ENCODE assay signal across 7 mouse cellular contexts in genomic region chrX:7821865-7822779, GRCm38 (mm10). TPM values are rescaled to one million over a fixed set of nuclear protein-coding genes. Genes with fewer than 3 reads are reported as not detected.
A peak's percentile ranks its signal among the peaks of the same experiment; 100 is the strongest.
DNase-seq lines count a peak whose midpoint lies in the region; ATAC-seq and TF ChIP-seq lines count a peak whose summit lies in the region.

Gene Kcnd1 (plus strand): TSS chrX:7822289.

- ATAC-seq in heart, embryonic 15.5 days (replicated peaks; ENCODE audit: insufficient number of reproducible peaks, insufficient read depth, low FRiP score, low read depth) = peak; percentile 70
- peak; percentile 52 for ATAC-seq in midbrain, embryonic 11.5 days (ENCODE audit: low FRiP score)

- H3K36me3 ChIP-seq in ES-Bruce4 (ENCODE audit: control insufficient read depth, insufficient read depth, low read length, poor library complexity, severe bottlenecking) = no peaks in the 10 kb centered on the region
- peaks cover 4% of the 10 kb centered on the region; the same call in 1 of the 2 replicates for H3K36me3 ChIP-seq in heart, embryonic 15.5 days
- H3K36me3 ChIP-seq in midbrain, embryonic 11.5 days (ENCODE audit: control insufficient read depth, insufficient read depth, low read length) = no peaks in the 10 kb centered on the region

- H3K9me3 ChIP-seq in ES-Bruce4 (replicated peaks; ENCODE audit: control insufficient read depth, insufficient read depth, low read length, poor library complexity, severe bottlenecking) = no peaks in the 10 kb centered on the region
- no peaks in the 10 kb centered on the region for H3K9me3 ChIP-seq in heart, embryonic 15.5 days (replicated peaks)
- no peaks in the 10 kb centered on the region for H3K9me3 ChIP-seq in midbrain, embryonic 11.5 days (ENCODE audit: control insufficient read depth, low read length)

- no peak for TF ChIP-seq EP300 in ES-Bruce4 (IDR thresholded peaks at IDR 0.05; ENCODE audit: insufficient read depth, low read depth, low read length)

- no peak for TF ChIP-seq CTCF in ES-Bruce4 (IDR thresholded peaks at IDR 0.05; ENCODE audit: low read depth, low read length)
- no peak for TF ChIP-seq CTCF in embryonic fibroblast, embryonic 13.5 days (IDR thresholded peaks at IDR 0.05; ENCODE audit: borderline replicate concordance, insufficient read depth, low read length)

- H3K4me1 ChIP-seq in ES-Bruce4 (ENCODE audit: control insufficient read depth, insufficient read depth, low read length) = no peaks in the 10 kb centered on the region
- H3K4me1 ChIP-seq in embryonic fibroblast, embryonic 13.5 days (ENCODE audit: control insufficient read depth, insufficient read depth, low read length) = no peaks in the 10 kb centered on the region
- peaks cover 3% of the 10 kb centered on the region for H3K4me1 ChIP-seq in heart, embryonic 15.5 days (replicated peaks)
- no peaks in the 10 kb centered on the region for H3K4me1 ChIP-seq in midbrain, embryonic 11.5 days (ENCODE audit: control insufficient read depth, insufficient read depth, low read length)

- 18% methylated on average over 23 of the region's 24 CpGs for WGBS in heart, embryonic 15.5 days
- WGBS in midbrain, embryonic 11.5 days = 26% methylated on average over 21 of the region's 24 CpGs

- H3K9ac ChIP-seq in ES-Bruce4 (ENCODE audit: low read depth, poor library complexity, severe bottlenecking) = peak within 1 kb of the TSS; percentile 56
- peak within 1 kb of the TSS; percentile 43 for H3K9ac ChIP-seq in heart, embryonic 15.5 days
- peak within 1 kb of the TSS; percentile 24; the same call in 1 of the 2 replicates for H3K9ac ChIP-seq in midbrain, embryonic 11.5 days (ENCODE audit: low read length)

- TF ChIP-seq POLR2A in ES-Bruce4 (IDR thresholded peaks at IDR 0.05; ENCODE audit: insufficient read depth, low read length) = no peak
- peak; percentile 38; the same call in 1 of the 2 replicates for TF ChIP-seq POLR2A in embryonic fibroblast, embryonic 13.5 days (IDR thresholded peaks at IDR 0.05; ENCODE audit: low read depth, low read length)

- H3K27ac ChIP-seq in ES-Bruce4 (ENCODE audit: insufficient read depth, low read length) = peak within 1 kb of the TSS; percentile 25; the same call in 1 of the 2 replicates
- H3K27ac ChIP-seq in embryonic fibroblast, embryonic 13.5 days (ENCODE audit: insufficient read depth, low read length) = peak within 1 kb of the TSS; percentile 31; the same call in 1 of the 2 replicates
- no peak within 1 kb of the TSS for H3K27ac ChIP-seq in heart, embryonic 15.5 days
- H3K27ac ChIP-seq in midbrain, embryonic 11.5 days (ENCODE audit: low read depth, low read length) = no peak within 1 kb of the TSS

- DNase-seq in adrenal gland, postnatal 36 days = peak; percentile 6 to 9
- DNase-seq in layer of hippocampus, postnatal 36 days = peak; percentile 38 to 48
- peak; percentile 82 for DNase-seq in midbrain, embryonic 11.5 days (ENCODE audit: low spot score, missing footprints)
- DNase-seq in yolk sac, embryonic 10.5 days (ENCODE audit: low spot score) = peak; percentile 26

- peak within 1 kb of the TSS; percentile 74 for H3K4me3 ChIP-seq in ES-Bruce4 (ENCODE audit: low read depth, low read length)
- H3K4me3 ChIP-seq in embryonic fibroblast, embryonic 13.5 days (ENCODE audit: insufficient read depth, low read length) = peak within 1 kb of the TSS; percentile 42
- peak within 1 kb of the TSS; percentile 47 for H3K4me3 ChIP-seq in heart, embryonic 15.5 days
- peak within 1 kb of the TSS; percentile 18; the same call in 1 of the 2 replicates for H3K4me3 ChIP-seq in midbrain, embryonic 11.5 days (ENCODE audit: low read depth, low read length)

- peak within 1 kb of the TSS; percentile 70 for H3K4me2 ChIP-seq in heart, embryonic 15.5 days
- H3K4me2 ChIP-seq in midbrain, embryonic 11.5 days = peak within 1 kb of the TSS; percentile 37

- H3K27me3 ChIP-seq in ES-Bruce4 (ENCODE audit: control insufficient read depth, insufficient read depth, low read length, poor library complexity, severe bottlenecking) = no peaks in the 10 kb centered on the region
- H3K27me3 ChIP-seq in heart, embryonic 15.5 days = no peaks in the 10 kb centered on the region
- no peaks in the 10 kb centered on the region for H3K27me3 ChIP-seq in midbrain, embryonic 11.5 days (ENCODE audit: control insufficient read depth, insufficient read depth, low read length)

RNA-seq across cellular contexts. Expression of gene Kcnd1, which starts in this region (rescaled TPM):
- polyA plus RNA-seq in ES-Bruce4 (2011; ENCODE audit: insufficient read depth, insufficient read length, low read depth, missing spikeins) = 8.3 and 8.6 TPM in 2 replicates
- under 1 TPM; 0.49 to 0.89 TPM for total RNA-seq in adrenal gland, postnatal 36 days (2021)
- polyA plus RNA-seq in embryonic fibroblast, embryonic 13.5 days (2011; ENCODE audit: insufficient read length, low read depth, missing spikeins) = 5.7 and 7.5 TPM in 2 replicates
- 0.69 and 1.0 TPM in 2 replicates for polyA plus RNA-seq in heart, embryonic 15.5 days (2015; fragmentation: Nextera tagmentation; extraction: Ambion mirVana)
- 10 to 100 TPM in 1 of 2 experiments, 1 to 10 TPM in 1; 7.3 to 10.3 TPM for total RNA-seq in layer of hippocampus, postnatal 36 days (2021)
- polyA plus RNA-seq in midbrain, embryonic 11.5 days (2014; fragmentation: Nextera tagmentation; extraction: Ambion mirVana) = 0.86 and 1.1 TPM in 2 replicates

Comparison
In these comparisons a context has a peak if more than half of its experiments do, and no peak if none do; other contexts are left out.
1. RNA of gene Kcnd1 (total RNA-seq): 7.3 to 10.3 TPM in layer of hippocampus, postnatal 36 days; 0.49 to 0.89 TPM in adrenal gland, postnatal 36 days; every median in the first group is over 4 times any median in the second.
2. Peak in DNase-seq in adrenal gland, postnatal 36 days; RNA of the gene not detected or under 1 TPM.
3. H3K27ac ChIP-seq: peak in ES-Bruce4 (single experiment) and embryonic fibroblast, embryonic 13.5 days (single experiment); none in heart, embryonic 15.5 days (single experiment) and midbrain, embryonic 11.5 days (single experiment).
4. H3K4me3 ChIP-seq: peak in every context shown above with its lines; median percentile 74 in ES-Bruce4; 47 in heart, embryonic 15.5 days; 42 in embryonic fibroblast, embryonic 13.5 days; 18 in midbrain, embryonic 11.5 days.
5. DNase-seq: peak in every context shown above with its lines; median percentile 82 in midbrain, embryonic 11.5 days; 43 in layer of hippocampus, postnatal 36 days; 26 in yolk sac, embryonic 10.5 days; 8 in adrenal gland, postnatal 36 days.
6. Peak in every context shown above with its lines, with median percentiles within 50 percentile points of each other: H3K9ac ChIP-seq.